Mouse (Mus musculus) megakaryocyte, embryonic 14.5 days (primary cell): ENCODE measurements at regions not wholly inside any gene's neighbourhood (a gene's known extent, or its start where the extent isn't known, plus 50 kb on each side); places are given as distances from the start of the nearest gene placed in this dataset.

Source experiments
- FLI1 ChIP-seq: IDR thresholded peaks from 2 replicates; pipeline ENCODE4 v1.6.1; 2012; ENCODE audit warnings: low read length, inconsistent platforms, mixed read lengths
- GATA1 ChIP-seq: IDR thresholded peaks from 3 replicates; pipeline ENCODE4 v1.6.1; 2012; ENCODE audit warnings: mixed read lengths, low read length, inconsistent platforms, borderline replicate concordance

- TF ChIP-seq GATA1: no peak
- TF ChIP-seq FLI1: no peak
Measured at GRCm38 (mm10) chr12:73415856-73416366, 129.3 kb downstream of the Slc38a6 start.
